Mouse (Mus musculus): ENCODE results near the gene Rps6kl1.
"Not testable (repeated sequence)": the region's sequence is repeated elsewhere in the genome, so short reads cannot be mapped to it uniquely, and the experiment has no call there.

The Rps6kl1 gene

GRCm38 (mm10) chr12:85175926-85176845 is 25.1 kb upstream of the Rps6kl1 start:
- in situ Hi-C loops (cut with MboI, MseI) = no loop called here

GRCm38 (mm10) chr12:85175087-85175675 is 24.1 kb upstream of the Rps6kl1 start:
- in situ Hi-C loops (cut with MboI, MseI) = no loop called here

GRCm38 (mm10) chr12:85174016-85174415 is 23.0 kb upstream of the Rps6kl1 start:
- in situ Hi-C loops (cut with MboI, MseI) = loop anchor here (5.0 kb wide), 1 partner anchor 108 kb away; no protein-coding TSS in a partner anchor

DNA sequence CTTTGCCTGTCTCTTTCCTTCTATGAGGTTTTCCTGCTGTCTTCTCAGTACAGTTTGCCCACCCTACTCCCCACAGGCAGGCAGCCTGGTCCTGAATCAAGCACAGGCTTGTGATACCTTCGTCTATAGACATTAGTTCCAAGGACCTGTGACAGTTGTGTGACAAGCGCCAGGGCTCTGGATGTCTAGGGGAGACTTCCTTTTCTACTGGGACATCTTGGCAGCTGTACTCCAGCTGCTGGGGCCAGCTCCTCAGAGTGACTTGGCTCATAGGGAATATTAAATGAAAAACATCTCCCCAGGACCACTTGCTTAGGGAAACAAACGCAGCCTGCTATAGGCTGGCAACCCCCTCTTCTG is 19.9 kb upstream of the Rps6kl1 start:
- in situ Hi-C loops (cut with MboI, MseI) = loop anchor here (5.0 kb wide), 1 partner anchor 111 kb away; no protein-coding TSS in a partner anchor

DNA sequence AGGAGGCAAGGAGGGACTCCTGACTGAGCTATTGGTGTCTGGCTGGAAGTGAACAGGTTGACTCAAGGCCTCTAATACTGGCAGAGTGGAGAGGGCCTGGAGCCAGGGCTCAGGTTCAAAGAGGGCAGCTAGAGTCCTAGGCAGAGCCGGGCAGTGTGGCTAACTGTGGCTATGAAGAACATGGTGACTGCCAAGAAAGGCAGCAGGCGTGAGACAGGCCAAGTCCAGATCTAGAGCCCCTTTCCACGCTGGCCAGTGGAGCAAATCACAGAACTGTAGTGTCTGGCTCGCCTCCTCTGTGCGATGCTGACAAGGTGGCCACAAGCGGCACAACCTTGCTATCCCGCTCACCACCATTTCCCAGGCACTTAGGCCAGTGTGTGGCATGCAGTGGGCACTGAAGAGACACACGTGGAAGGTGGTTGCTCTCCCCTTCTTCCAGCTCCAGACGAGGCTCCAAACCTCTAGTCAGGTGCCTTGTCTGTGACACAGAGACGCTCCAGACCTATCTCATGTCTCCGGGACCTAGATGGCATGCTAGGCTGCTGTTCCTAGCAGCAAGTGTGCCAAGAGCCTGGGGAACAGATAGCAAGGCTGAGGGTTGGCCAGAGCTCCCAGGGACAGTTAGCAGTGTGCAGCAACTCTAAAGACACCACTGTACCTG is 19.4 kb upstream of the Rps6kl1 start:
- in situ Hi-C loops (cut with MboI, MseI) = loop anchor here (5.0 kb wide), 1 partner anchor 112 kb away; no protein-coding TSS in a partner anchor

DNA sequence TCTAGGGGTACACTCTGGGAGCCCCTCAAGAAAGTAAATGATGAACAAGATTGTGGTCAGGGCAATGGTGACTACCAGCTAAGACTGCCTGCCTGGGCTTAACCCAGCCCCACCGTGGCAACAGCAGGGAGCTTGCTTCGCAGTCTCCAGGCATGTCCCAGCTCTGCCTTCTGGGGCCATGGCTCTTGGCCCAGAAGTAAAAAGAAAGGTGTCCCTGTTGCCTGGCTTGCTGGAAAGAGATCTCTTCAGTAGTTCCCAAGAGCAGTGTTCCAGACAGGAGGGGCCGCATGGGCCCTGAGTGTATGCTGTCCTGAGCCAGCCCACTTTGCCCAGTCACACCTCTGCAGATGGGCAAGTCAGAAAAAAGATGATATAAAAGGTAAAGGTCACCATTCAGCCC is 18.8 kb upstream of the Rps6kl1 start:
- in situ Hi-C loops (cut with MboI, MseI) = loop anchor here (5.0 kb wide), 1 partner anchor 112 kb away; no protein-coding TSS in a partner anchor

DNA sequence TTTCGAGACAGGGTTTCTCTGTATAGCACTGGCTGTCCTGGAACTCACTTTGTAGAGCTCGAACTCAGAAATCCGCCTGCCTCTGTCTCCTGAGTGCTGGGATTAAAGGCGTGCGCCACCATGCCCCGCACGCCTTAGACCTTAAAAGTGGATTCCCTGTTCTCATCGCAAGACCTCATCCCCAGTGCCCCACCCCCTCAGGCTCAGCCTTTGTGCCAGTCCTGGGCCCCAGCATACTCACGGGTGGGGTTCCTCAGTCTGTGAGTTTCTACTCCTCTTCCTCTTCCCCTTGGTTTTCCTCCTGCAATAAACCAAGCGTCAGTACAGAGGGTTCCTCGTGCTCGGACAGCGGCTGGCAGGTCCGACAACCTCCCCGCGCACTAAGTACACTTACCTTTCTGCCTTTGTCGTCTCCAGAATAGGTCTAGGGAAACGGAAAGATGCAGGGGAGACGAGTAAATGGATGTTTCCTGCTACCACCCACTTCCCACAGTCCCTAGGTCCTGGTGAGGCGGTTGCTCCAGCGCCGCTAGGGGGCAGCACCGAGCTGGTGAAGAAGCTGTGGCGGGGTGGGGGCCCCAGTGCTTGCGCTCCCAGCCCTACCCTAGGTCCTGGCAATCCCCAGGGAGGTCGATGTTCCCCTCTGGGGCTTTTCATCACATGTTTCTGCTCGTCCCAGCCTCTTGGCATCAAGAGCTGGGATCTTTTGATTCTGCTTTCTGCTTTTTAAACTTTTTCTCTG is 18.2 kb upstream of the Rps6kl1 start:
- in situ Hi-C loops (cut with MboI, MseI) = no loop called here

DNA sequence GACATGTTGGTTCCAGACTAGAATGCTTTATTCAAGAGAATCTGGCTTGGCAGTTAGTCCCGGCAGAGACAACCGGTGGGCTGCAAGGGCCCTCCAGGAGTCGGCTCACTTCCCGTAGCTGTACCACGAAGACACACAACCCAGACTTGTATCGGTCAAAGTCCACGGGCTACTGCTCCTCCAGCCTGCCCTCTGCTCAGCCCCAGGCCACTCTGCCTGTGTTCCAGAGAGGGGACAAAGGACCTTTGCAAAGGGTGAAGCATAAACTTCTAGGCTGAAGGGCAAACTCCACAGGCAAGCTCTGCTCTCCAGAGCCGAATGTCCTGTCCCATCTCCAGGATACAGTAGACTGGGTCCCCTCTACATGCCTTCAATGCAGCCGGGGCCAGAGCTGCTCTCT is 15.6 kb upstream of the Rps6kl1 start:
- in situ Hi-C loops (cut with MboI, MseI) = no loop called here

- in situ Hi-C loops (cut with MboI, MseI) = no loop called here
Observed at GRCm38 (mm10) chr12:85164996-85165395, 13.9 kb upstream of the Rps6kl1 start.

GRCm38 (mm10) chr12:85159592-85159991 is 8.5 kb upstream of the Rps6kl1 start:
- in situ Hi-C loops (cut with MboI, MseI) = loop anchor here (5.0 to 10.0 kb wide), 2 partner anchors 33 to 55 kb away; partner anchors contain the start of gene Eif2b2

GRCm38 (mm10) chr12:85158801-85159200 is 7.7 kb upstream of the Rps6kl1 start:
- in situ Hi-C loops (cut with MboI, MseI) = loop anchor here (5.0 to 10.0 kb wide), 2 partner anchors 34 to 56 kb away; partner anchors contain the start of gene Eif2b2

DNA sequence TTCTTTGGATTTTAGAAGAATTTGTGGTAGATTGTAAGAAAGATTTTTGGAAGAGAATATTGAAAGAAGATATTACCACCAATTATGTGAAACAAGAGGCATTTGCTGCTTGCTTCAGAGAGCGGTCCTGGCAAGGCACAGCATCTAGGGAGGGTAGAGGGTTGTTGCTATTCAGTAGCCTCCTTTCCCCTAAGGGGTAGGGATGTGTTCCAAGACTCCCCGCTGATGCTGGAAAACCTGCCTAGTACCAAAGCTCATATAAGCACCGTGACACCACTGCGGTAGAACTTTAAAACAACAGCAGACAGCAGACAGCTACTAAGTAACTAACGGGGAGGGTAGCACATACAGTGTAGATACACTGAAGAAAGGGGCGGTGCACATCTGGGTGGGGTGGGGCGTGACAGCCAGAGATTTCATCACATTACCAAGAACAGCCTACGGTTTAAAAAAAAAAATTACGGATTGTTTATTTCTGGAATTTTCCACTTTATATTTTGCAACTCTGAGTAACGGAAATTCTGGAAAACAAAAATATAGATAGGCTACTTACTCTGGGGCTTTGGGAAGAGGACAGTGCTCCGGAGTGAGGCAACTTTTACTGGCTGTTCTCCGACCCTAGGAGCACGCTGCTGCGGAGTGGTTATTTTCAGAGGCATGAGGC is 6.9 kb upstream of the Rps6kl1 start:
- in situ Hi-C loops (cut with MboI, MseI) = loop anchor here (5.0 to 10.0 kb wide), 2 partner anchors 34 to 57 kb away; partner anchors contain the start of gene Eif2b2

DNA sequence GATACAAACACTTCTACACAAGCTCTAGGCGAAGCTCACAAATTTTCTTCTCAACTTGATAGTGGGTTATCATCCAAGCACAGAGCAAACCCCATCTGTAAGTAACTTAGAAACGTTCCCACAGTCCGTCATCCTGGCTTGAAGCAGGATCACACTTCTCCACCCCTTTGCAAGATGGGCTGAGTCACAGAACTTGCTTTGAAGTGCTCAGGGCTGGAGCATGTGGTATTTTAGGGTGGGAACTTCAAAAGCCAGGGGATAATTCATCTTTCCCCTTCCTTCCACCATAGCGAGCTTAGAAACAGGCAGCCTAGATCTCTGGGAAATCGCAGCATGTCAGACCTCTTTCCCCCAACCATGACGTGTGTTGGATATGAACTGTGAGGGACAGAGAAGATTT is 5.3 kb upstream of the Rps6kl1 start:
- in situ Hi-C loops (cut with MboI, MseI) = loop anchor here (5.0 to 10.0 kb wide), 2 partner anchors 36 to 58 kb away; partner anchors contain the start of gene Eif2b2

DNA sequence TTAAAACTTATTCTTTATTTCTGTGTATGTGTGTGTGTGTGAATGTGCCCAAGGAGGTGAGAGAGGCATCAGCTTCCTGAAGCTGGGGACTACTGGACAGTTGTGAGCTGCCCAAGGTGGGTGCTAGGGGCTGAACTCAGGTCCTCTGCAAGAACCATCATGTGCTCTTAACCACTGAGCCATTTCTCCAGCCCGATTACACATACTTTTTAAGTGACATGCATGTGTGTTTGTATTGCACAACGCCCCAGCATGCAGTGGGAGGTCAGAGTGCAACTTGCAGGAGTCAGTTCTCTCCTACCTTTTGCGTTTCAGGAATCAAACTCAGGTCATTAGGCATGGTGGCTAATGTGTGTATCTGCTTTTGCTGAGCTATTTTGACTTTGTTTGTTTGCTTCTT is 1.9 kb upstream of the Rps6kl1 start:
- in situ Hi-C loops (cut with MboI, MseI) = loop anchor here (10.0 kb wide), 1 partner anchor 62 kb away; the partner anchor contains the start of gene Eif2b2

GRCm38 (mm10) chr12:85150321-85151001 is 603 bp downstream of the Rps6kl1 start:
- in situ Hi-C loops (cut with MboI, MseI) = loop anchor here (10.0 kb wide), 1 partner anchor 64 kb away; the partner anchor contains the start of gene Eif2b2

DNA sequence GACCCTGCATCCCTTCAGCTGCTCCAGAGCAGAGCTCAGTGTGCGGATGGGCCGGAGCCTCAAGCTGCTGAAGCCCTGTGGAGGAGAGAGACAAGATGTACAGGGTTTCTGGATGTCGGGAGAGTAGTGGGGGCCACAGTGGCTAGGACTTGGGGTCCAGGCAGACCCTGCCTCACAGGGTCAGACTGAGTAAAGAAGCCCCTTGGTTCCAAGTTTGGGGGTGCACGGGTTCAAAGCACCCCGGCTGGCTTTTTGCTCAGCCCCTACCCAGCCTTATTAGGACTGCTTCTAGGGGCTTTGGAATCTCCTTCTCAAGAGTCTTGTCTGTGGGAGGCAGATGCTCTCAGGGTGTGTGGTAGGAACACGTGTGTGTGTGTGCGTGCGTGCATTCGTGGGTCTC is 4.2 kb downstream of the Rps6kl1 start:
- in situ Hi-C loops (cut with MboI, MseI) = no loop called here

- in situ Hi-C loops (cut with MboI, MseI) = no loop called here
Observed at GRCm38 (mm10) chr12:85146355-85146754, 4.7 kb downstream of the Rps6kl1 start.

- in situ Hi-C loops (cut with MboI, MseI) = no loop called here
Observed at GRCm38 (mm10) chr12:85145630-85146029, 5.4 kb downstream of the Rps6kl1 start.

DNA sequence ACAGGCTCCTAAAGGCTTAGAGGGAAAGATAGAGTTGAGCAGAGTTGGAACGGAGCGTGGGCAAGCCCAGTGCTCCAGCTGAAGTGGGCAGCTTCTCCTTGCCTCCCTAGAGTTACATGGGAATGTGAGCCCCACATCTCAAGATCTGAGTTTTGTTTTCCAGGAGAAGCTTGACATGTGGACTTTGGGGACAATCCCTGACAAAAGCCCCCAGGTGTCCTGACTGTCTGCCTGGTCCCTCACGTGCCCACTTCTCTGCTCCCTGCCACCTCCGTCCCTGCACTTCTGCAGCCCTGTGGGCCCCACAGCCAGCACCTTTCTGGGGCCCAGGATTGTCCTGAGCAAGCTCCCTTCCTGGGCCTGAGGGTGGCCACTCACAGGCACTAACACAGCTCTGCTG is 6.2 kb downstream of the Rps6kl1 start:
- in situ Hi-C loops (cut with MboI, MseI) = no loop called here

- in situ Hi-C loops (cut with MboI, MseI) = not testable (repeated sequence)
Observed at GRCm38 (mm10) chr12:85144276-85144675, 6.8 kb downstream of the Rps6kl1 start.
